Mouse (Mus musculus): ENCODE results near the gene Tyrobp.

DNA sequence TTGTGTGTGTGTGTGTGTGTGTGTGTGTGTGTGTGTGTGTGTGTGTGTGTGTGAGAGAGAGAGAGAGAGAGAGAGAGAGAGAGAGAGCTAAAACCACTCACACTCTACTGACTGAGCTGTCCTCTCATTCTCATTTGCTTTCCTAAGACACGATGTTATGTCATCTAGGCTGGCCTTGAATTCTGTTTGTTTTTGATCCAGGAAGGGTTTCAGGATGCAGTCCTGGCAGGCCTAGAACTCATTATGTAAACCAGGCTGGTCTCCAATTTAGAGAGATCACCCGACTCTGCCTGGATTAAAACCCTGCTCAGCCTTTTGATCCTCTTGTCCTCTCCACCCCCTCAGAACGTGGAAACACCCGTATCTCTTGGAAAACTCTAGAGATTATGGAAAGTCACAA is 50.4 kb downstream of the Tyrobp start:
- no peak for TF ChIP-seq CTCF (conservative IDR thresholded peaks at IDR 0.05; ENCODE audit: insufficient read depth, insufficient read length, low read depth, low read length)
- TF ChIP-seq POLR2A (IDR thresholded peaks at IDR 0.05; ENCODE audit: low read depth, low read length), result no peak
